Mouse (Mus musculus): ENCODE data around the gene Trip12. TPM values are rescaled to one million over a fixed set of nuclear protein-coding genes. Genes with fewer than 3 reads are reported as not detected.

Trip12 gene
- polyA plus RNA-seq, 1 experiment from 2014 or later = 78.5 TPM

GRCm38 (mm10) chr1:84694688-84695474, 145.4 kb downstream of the Trip12 start:
- H3K36me3 ChIP-seq = no peaks in the 10 kb centered on the region
- 9% methylated on average over 26 of the region's 26 CpGs for WGBS

GRCm38 (mm10) chr1:84677910-84678309, 162.4 kb downstream of the Trip12 start:
- WGBS = 49% methylated on average over 4 of the region's 4 CpGs
- no peak overlapping the region for H3K27ac ChIP-seq
- no peak overlapping the region for H3K4me3 ChIP-seq (replicated peaks)
- peaks cover 3% of the 10 kb centered on the region; the same call in 1 of the 2 replicates for H3K9me3 ChIP-seq
- H3K4me2 ChIP-seq (replicated peaks) = no peak overlapping the region
- H3K9ac ChIP-seq (replicated peaks) = no peak overlapping the region
- no peaks in the 10 kb centered on the region for H3K27me3 ChIP-seq
- no peak for ATAC-seq
- no peaks in the 10 kb centered on the region for H3K36me3 ChIP-seq
- peaks cover 6% of the 10 kb centered on the region for H3K4me1 ChIP-seq (replicated peaks)

More at GRCm38 (mm10) chr1:84694688-84695474, 145.4 kb downstream of the Trip12 start:
- Histone ChIP-seq H3K27ac (peak overlapping the region; percentile 96), H3K9me3 (no peaks in the 10 kb centered on the region), H3K4me3 (replicated peaks) (peak overlapping the region; percentile 93), H3K4me2 (replicated peaks) (peak overlapping the region; percentile 77), H3K4me1 (replicated peaks) (peaks cover 39% of the 10 kb centered on the region), H3K9ac (replicated peaks) (peak overlapping the region; percentile 96), H3K27me3 (no peaks in the 10 kb centered on the region)
- peak; percentile 74 for ATAC-seq

Small RNAs within 50 kb of the gene (microRNA-seq; reads per million reads assigned to microRNA genes)
- gene Mir5126 = 1.2 reads per million

Other genes starting within 250 kb of the Trip12 start
- gene Dner, start 144.3 kb downstream of the Trip12 start, polyA plus RNA-seq (2015; fragmentation: Nextera tagmentation; extraction: Ambion mirVana) = 156 and 168 TPM in 2 replicates
- gene Fbxo36, start 675 bp downstream of the Trip12 start, polyA plus RNA-seq (2015; fragmentation: Nextera tagmentation; extraction: Ambion mirVana) = 6.5 and 8.5 TPM in 2 replicates
- gene Slc16a14, start 94.6 kb upstream of the Trip12 start, polyA plus RNA-seq (2015; fragmentation: Nextera tagmentation; extraction: Ambion mirVana) = 18.9 and 20.6 TPM in 2 replicates

All from midbrain, embryonic 13.5 days (tissue).